Mouse (Mus musculus): Measurements from ENCODE around the gene Pla2g6. TPM values are rescaled to one million over a fixed set of nuclear protein-coding genes. Genes with fewer than 3 reads are reported as not detected.

The Pla2g6 gene
- total and polyA plus RNA-seq, 3 experiments = 9.3 to 20.9 (median 14.8) TPM

DNA sequence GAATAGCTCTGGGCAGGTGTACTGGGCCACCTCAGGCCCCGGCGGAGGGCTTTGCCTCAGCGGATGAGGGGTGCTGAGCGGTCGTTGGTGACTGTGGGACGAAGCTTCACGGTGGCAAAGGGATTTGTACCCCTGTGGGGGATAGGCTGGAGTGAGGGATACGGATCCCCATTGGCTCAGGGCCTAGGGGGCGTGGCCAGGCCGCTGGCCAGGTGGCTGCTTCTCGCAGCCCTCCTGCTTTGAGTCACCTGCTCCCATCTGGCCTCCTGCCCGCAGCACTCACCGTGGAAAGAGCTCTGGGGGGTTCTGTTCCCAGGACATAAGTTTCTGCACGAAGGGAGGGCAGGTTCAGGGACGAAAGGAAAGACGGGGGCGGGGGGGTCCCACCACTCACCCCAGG is 69.7 kb downstream of the Pla2g6 start:
- no peak overlapping the region for H3K4me3 ChIP-seq (replicated peaks in 1 of 3; ENCODE audit: low read depth in 2 of 3, low read length in 2 of 3, poor library complexity in 1 of 3)
- no peak for DNase-seq (ENCODE audit: extremely low read depth)
- H3K27ac ChIP-seq (ENCODE audit: insufficient read depth, low read depth) = no peak overlapping the region
- no peak overlapping the region for H3K9ac ChIP-seq (ENCODE audit: insufficient read depth, low read depth)
- peaks cover 9% of the 10 kb centered on the region for H3K27me3 ChIP-seq (replicated peaks)
- dilution Hi-C loops (cut with MboI; ENCODE audit: extremely low pct_ligation_motif_present, extremely low pct_unique_long_range_greater_than_20kb, low sequenced_read_pairs) (no loop called here), in situ Hi-C loops (cut with MboI; ENCODE audit: low pct_ligation_motif_present, low pct_unique_long_range_greater_than_20kb, low sequenced_read_pairs) (no loop called here)
- peaks cover 0 to under 1% of the 10 kb centered on the region in 2 experiments for H3K36me3 ChIP-seq (replicated peaks in 1 of 2; ENCODE audit: control insufficient read depth in 1 of 2, insufficient read depth in 1 of 2, low read length in 1 of 2)
- peaks cover 0 to 6% of the 10 kb centered on the region in 2 experiments; a peak in 2 of 4 replicates for H3K4me1 ChIP-seq (ENCODE audit: control insufficient read depth in 1 of 2, insufficient read depth in 2 of 2)
- no peak for TF ChIP-seq CTCF (conservative IDR thresholded peaks at IDR 0.05 in 1 of 2, IDR thresholded peaks at IDR 0.05 in 1 of 2; ENCODE audit: low read depth in 2 of 2, low read length in 2 of 2)
- no peak for TF ChIP-seq ELF1 (IDR thresholded peaks at IDR 0.05; ENCODE audit: low read depth, low read length)
- TF ChIP-seq NRF1 (IDR thresholded peaks at IDR 0.05; ENCODE audit: low read depth, low read length) = no peak
- no peak for TF ChIP-seq TCF12 (IDR thresholded peaks at IDR 0.05; ENCODE audit: low read depth, low read length)
- no peak for TF ChIP-seq JUND (conservative IDR thresholded peaks at IDR 0.05; ENCODE audit: low read depth, low read length)
- TF ChIP-seq IRF4 (IDR thresholded peaks at IDR 0.05; ENCODE audit: low read depth, low read length) = no peak
- no peak for TF ChIP-seq CHD2 (IDR thresholded peaks at IDR 0.05; ENCODE audit: low read length)
- no peak for TF ChIP-seq KAT2A (IDR thresholded peaks at IDR 0.05; ENCODE audit: insufficient replicate concordance, low read length)
- TF ChIP-seq JUN (IDR thresholded peaks at IDR 0.05; ENCODE audit: insufficient read depth, low read depth, low read length) = no peak
- TF ChIP-seq NELFE (IDR thresholded peaks at IDR 0.05; ENCODE audit: low read depth, low read length) = no peak
- H3K4me2 ChIP-seq (ENCODE audit: insufficient read depth, low read depth, poor library complexity, severe bottlenecking) = no peak overlapping the region
- no peaks in the 10 kb centered on the region for H3K79me2 ChIP-seq (replicated peaks; ENCODE audit: control insufficient read depth, extremely low read depth, insufficient read depth, poor library complexity, severe bottlenecking)
- peaks cover 20% of the 10 kb centered on the region for H3K9me3 ChIP-seq (replicated peaks; ENCODE audit: low read length)

DNA sequence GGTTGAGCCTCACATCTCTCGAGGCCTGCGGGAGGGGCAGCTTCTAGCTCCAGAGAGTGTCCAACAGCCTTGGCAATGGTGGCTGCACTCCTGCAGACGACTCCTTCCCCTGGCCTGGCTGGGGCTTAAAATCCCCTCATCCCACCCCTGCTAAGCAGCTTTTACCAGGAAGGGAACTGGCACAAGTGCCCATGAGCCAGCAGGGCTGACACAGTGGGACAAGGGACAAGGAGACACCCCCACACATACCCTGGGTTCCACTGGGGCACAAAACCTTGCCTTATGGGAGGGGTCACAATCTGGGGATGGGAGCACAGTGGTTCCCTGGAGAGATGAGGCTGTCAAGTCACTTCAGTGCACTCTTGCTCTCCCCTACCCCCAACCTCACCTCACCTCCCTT is 73.5 kb downstream of the Pla2g6 start, which contains the start of gene Slc16a8:
Slc16a8 (minus strand) TSS at position 101 of the 400 bp plus-strand sequence.
- peaks cover 8 to 36% of the 10 kb centered on the region in 2 experiments for H3K36me3 ChIP-seq (replicated peaks in 1 of 2; ENCODE audit: control insufficient read depth in 1 of 2, insufficient read depth in 1 of 2, low read length in 1 of 2)
- H3K27ac ChIP-seq (ENCODE audit: insufficient read depth, low read depth) = no peak within 1 kb of the TSS
- no peak within 1 kb of the TSS for H3K4me2 ChIP-seq (ENCODE audit: insufficient read depth, low read depth, poor library complexity, severe bottlenecking)
- H3K27me3 ChIP-seq (replicated peaks) = peaks cover 9% of the 10 kb centered on the region
- peaks cover 0 to 6% of the 10 kb centered on the region in 2 experiments; a peak in 2 of 4 replicates for H3K4me1 ChIP-seq (ENCODE audit: control insufficient read depth in 1 of 2, insufficient read depth in 2 of 2)
- dilution Hi-C loops (cut with MboI; ENCODE audit: extremely low pct_ligation_motif_present, extremely low pct_unique_long_range_greater_than_20kb, low sequenced_read_pairs) = no loop called here
- DNase-seq (ENCODE audit: extremely low read depth) = no peak
- no peak within 1 kb of the TSS for H3K4me3 ChIP-seq (replicated peaks in 1 of 3; ENCODE audit: low read depth in 2 of 3, low read length in 2 of 3, poor library complexity in 1 of 3)
- H3K9me3 ChIP-seq (replicated peaks; ENCODE audit: low read length) = peaks cover 5% of the 10 kb centered on the region
- H3K79me2 ChIP-seq (replicated peaks; ENCODE audit: control insufficient read depth, extremely low read depth, insufficient read depth, poor library complexity, severe bottlenecking) = no peaks in the 10 kb centered on the region
- no peak for TF ChIP-seq CHD1 (IDR thresholded peaks at IDR 0.05; ENCODE audit: low read depth, low read length)
- TF ChIP-seq ZMIZ1 (IDR thresholded peaks at IDR 0.05; ENCODE audit: low read depth, low read length) = no peak
- TF ChIP-seq ZC3H11A (IDR thresholded peaks at IDR 0.05; ENCODE audit: low read depth, low read length) = no peak
- TF ChIP-seq MYC (IDR thresholded peaks at IDR 0.05; ENCODE audit: low read depth, low read length) = no peak
- TF ChIP-seq MAFK (IDR thresholded peaks at IDR 0.05; ENCODE audit: insufficient replicate concordance, low read length) = no peak
- no peak for TF ChIP-seq MXI1 (IDR thresholded peaks at IDR 0.05; ENCODE audit: low read depth, low read length)
- TF ChIP-seq NELFE (IDR thresholded peaks at IDR 0.05; ENCODE audit: low read depth, low read length) = no peak
- no peak for TF ChIP-seq KAT2A (IDR thresholded peaks at IDR 0.05; ENCODE audit: insufficient replicate concordance, low read length)
- no peak for TF ChIP-seq GABPA (IDR thresholded peaks at IDR 0.05; ENCODE audit: insufficient replicate concordance, low read depth, low read length)
- TF ChIP-seq UBTF (IDR thresholded peaks at IDR 0.05; ENCODE audit: low read depth, low read length) = no peak
- no peak for TF ChIP-seq TCF12 (IDR thresholded peaks at IDR 0.05; ENCODE audit: low read depth, low read length)
- no peak for TF ChIP-seq PAX5 (IDR thresholded peaks at IDR 0.05; ENCODE audit: low read length)
- TF ChIP-seq MAX (IDR thresholded peaks at IDR 0.05; ENCODE audit: low read length) = no peak
- TF ChIP-seq JUN (IDR thresholded peaks at IDR 0.05; ENCODE audit: insufficient read depth, low read depth, low read length) = no peak
- TF ChIP-seq CHD2 (IDR thresholded peaks at IDR 0.05; ENCODE audit: low read length) = no peak
- H3K9ac ChIP-seq (ENCODE audit: insufficient read depth, low read depth) = no peak within 1 kb of the TSS
- in situ Hi-C loops (cut with MboI; ENCODE audit: low pct_ligation_motif_present, low pct_unique_long_range_greater_than_20kb, low sequenced_read_pairs) = no loop called here
